Mouse (Mus musculus) embryonic facial prominence, embryonic 14.5 days (tissue): ENCODE measurements around the gene Atf3. TPM values are rescaled to one million over a fixed set of nuclear protein-coding genes. Genes with fewer than 3 reads are reported as not detected.

Source experiments
- ATAC-seq: fragments of 200-750 bp; cut with Nextera tagmentation; 2 replicates; pipeline ENCODE4 v1.8.0; 2017; ENCODE audit warnings: low read depth, moderate number of reproducible peaks, moderate TSS enrichment
- DNase-seq: peaks from one replicate; pipeline ENCODE4 v3.0.0-alpha.2; 2015; ENCODE audit warnings: low spot score
- H3K27ac ChIP-seq: fragments of 300-500 bp; sonication (generic); replicated peaks from 2 replicates; pipeline ENCODE4 v1.5.1; 2014; ENCODE audit warnings: low read depth, mild to moderate bottlenecking, low read length, moderate library complexity
- H3K27me3 ChIP-seq: fragments of 300-500 bp; sonication (generic); replicated peaks from 2 replicates; pipeline ENCODE4 v1.6.1; 2014; ENCODE audit warnings: low read length; ENCODE audit not compliant: control insufficient read depth, insufficient read depth
- H3K36me3 ChIP-seq: fragments of 300-500 bp; sonication (generic); 2 replicates; pipeline ENCODE4 v1.6.1; 2014; ENCODE audit warnings: low read length, mixed read lengths; ENCODE audit not compliant: control insufficient read depth, insufficient read depth
- H3K4me1 ChIP-seq: fragments of 300-500 bp; sonication (generic); 2 replicates; pipeline ENCODE4 v1.6.1; 2014; ENCODE audit warnings: antibody characterized with exemption, low read length; ENCODE audit not compliant: control insufficient read depth, insufficient read depth
- H3K4me2 ChIP-seq: fragments of 300-500 bp; sonication (generic); 2 replicates; pipeline ENCODE4 v1.6.1; 2014; ENCODE audit warnings: low read depth, mild to moderate bottlenecking, low read length, moderate library complexity, mixed read lengths
- H3K4me3 ChIP-seq: fragments of 300-500 bp; sonication (generic); 2 replicates; pipeline ENCODE4 v1.5.1; 2014; ENCODE audit warnings: low read depth, mild to moderate bottlenecking, low read length
- H3K9ac ChIP-seq: fragments of 300-500 bp; sonication (generic); 2 replicates; pipeline ENCODE4 v1.6.1; 2014; ENCODE audit warnings: low read depth, mild to moderate bottlenecking, low read length, moderate library complexity, mixed read lengths
- H3K9me3 ChIP-seq: fragments of 300-500 bp; sonication (generic); 2 replicates; pipeline ENCODE4 v1.6.1; 2016; ENCODE audit warnings: low read length; ENCODE audit not compliant: control insufficient read depth
- WGBS: fragments of 180-500 bp; shearing (Covaris S2); extraction: QIAGEN DNeasy Blood & Tissue Kit; methylation state at CpG from one replicate; pipeline ENCODE4 v1.1.7; 2014; 5-methylcytosine and 5-hydroxymethylcytosine counted together
- polyA plus RNA-seq: library from polyadenylated mRNA; unstranded; fragments of >200 nt; fragmentation: Nextera tagmentation; extraction: Ambion mirVana; gene quantifications from 2 replicates; pipeline ENCODE4 v1.2.1, GENCODE M21; 2014

Atf3 gene
- polyA plus RNA-seq, 1 experiment from 2014 or later, result 4.3 TPM

- DNase-seq, result peak; percentile 51
Measured at GRCm38 (mm10) chr1:191193657-191194424, 24.0 kb downstream of the Atf3 start.

GRCm38 (mm10) chr1:191192751-191193150 is 25.1 kb downstream of the Atf3 start:
- Histone ChIP-seq H3K27me3 (peaks cover 5% of the 10 kb centered on the region), H3K27ac (no peak overlapping the region), H3K4me1 (no peaks in the 10 kb centered on the region), H3K9me3 (no peaks in the 10 kb centered on the region), H3K36me3 (no peaks in the 10 kb centered on the region), H3K4me3 (no peak overlapping the region), H3K9ac (no peak overlapping the region), H3K4me2 (no peak overlapping the region)
- 79% methylated on average over 6 of the region's 6 CpGs for WGBS
- ATAC-seq, result no peak
- no peak for DNase-seq

More at GRCm38 (mm10) chr1:191193657-191194424, 24.0 kb downstream of the Atf3 start:
- Histone ChIP-seq H3K4me1 (no peaks in the 10 kb centered on the region), H3K27me3 (no peaks in the 10 kb centered on the region; the same call in 1 of the 2 replicates), H3K4me2 (no peak overlapping the region), H3K4me3 (no peak overlapping the region), H3K27ac (no peak overlapping the region), H3K9ac (no peak overlapping the region), H3K9me3 (no peaks in the 10 kb centered on the region), H3K36me3 (no peaks in the 10 kb centered on the region)
- 41% methylated on average over 14 of the region's 14 CpGs for WGBS
- ATAC-seq, result peak; percentile 38; the same call in 1 of the 2 replicates

GRCm38 (mm10) chr1:191192213-191192612 is 25.6 kb downstream of the Atf3 start:
- H3K36me3 ChIP-seq, result no peaks in the 10 kb centered on the region
- no peak overlapping the region for H3K4me2 ChIP-seq
- no peaks in the 10 kb centered on the region for H3K4me1 ChIP-seq
- no peak overlapping the region for H3K9ac ChIP-seq
- no peak overlapping the region for H3K27ac ChIP-seq
- ATAC-seq (peak; percentile 63; the same call in 1 of the 2 replicates), DNase-seq (peak; percentile 76)
- 40% methylated on average over 6 of the region's 6 CpGs for WGBS
- H3K4me3 ChIP-seq, result no peak overlapping the region
- peaks cover 8% of the 10 kb centered on the region for H3K27me3 ChIP-seq
- H3K9me3 ChIP-seq, result no peaks in the 10 kb centered on the region

- Histone ChIP-seq H3K36me3 (no peaks in the 10 kb centered on the region), H3K9me3 (no peaks in the 10 kb centered on the region), H3K9ac (no peak overlapping the region), H3K4me2 (no peak overlapping the region), H3K4me3 (no peak overlapping the region), H3K27me3 (peaks cover 32% of the 10 kb centered on the region), H3K27ac (no peak overlapping the region), H3K4me1 (peaks cover 11% of the 10 kb centered on the region)
- 43% methylated on average over 6 of the region's 6 CpGs for WGBS
- ATAC-seq (no peak), DNase-seq (no peak)
Measured at GRCm38 (mm10) chr1:191189671-191190372, 28.0 kb downstream of the Atf3 start.

- no peaks in the 10 kb centered on the region for H3K9me3 ChIP-seq
- DNase-seq (peak; percentile 51), ATAC-seq (no peak)
- H3K27me3 ChIP-seq, result peaks cover 51% of the 10 kb centered on the region
- no peak overlapping the region for H3K4me3 ChIP-seq
- no peaks in the 10 kb centered on the region for H3K36me3 ChIP-seq
- 10% methylated on average over 7 of the region's 7 CpGs for WGBS
- H3K9ac ChIP-seq, result no peak overlapping the region
- peaks cover 20% of the 10 kb centered on the region for H3K4me1 ChIP-seq
- no peak overlapping the region for H3K27ac ChIP-seq
- H3K4me2 ChIP-seq, result peak overlapping the region; percentile 100
Measured at GRCm38 (mm10) chr1:191186386-191186770, 31.5 kb downstream of the Atf3 start.

- Histone ChIP-seq H3K9me3 (no peaks in the 10 kb centered on the region), H3K9ac (peak overlapping the region; percentile 11; the same call in 1 of the 2 replicates), H3K27ac (no peak overlapping the region), H3K27me3 (peaks cover 56% of the 10 kb centered on the region), H3K4me1 (peaks cover 25% of the 10 kb centered on the region), H3K4me3 (peak overlapping the region; percentile 63), H3K36me3 (no peaks in the 10 kb centered on the region), H3K4me2 (peak overlapping the region; percentile 100)
- DNase-seq (peak; percentile 43), ATAC-seq (no peak)
- under 1% methylated on average over 16 of the region's 16 CpGs for WGBS
Measured at GRCm38 (mm10) chr1:191185761-191186385, 32.0 kb downstream of the Atf3 start.

- H3K4me3 ChIP-seq, result peak overlapping the region; percentile 63
- no peaks in the 10 kb centered on the region for H3K9me3 ChIP-seq
- no peak for ATAC-seq
- peaks cover 58% of the 10 kb centered on the region for H3K27me3 ChIP-seq
- 2% methylated on average over 21 of the region's 22 CpGs for WGBS
- peak overlapping the region; percentile 100 for H3K4me2 ChIP-seq
- peak; percentile 35 for DNase-seq
- H3K4me1 ChIP-seq, result peaks cover 25% of the 10 kb centered on the region
- no peaks in the 10 kb centered on the region for H3K36me3 ChIP-seq
- peak overlapping the region; percentile 31; the same call in 1 of the 2 replicates for H3K9ac ChIP-seq
- H3K27ac ChIP-seq, result no peak overlapping the region
Measured at GRCm38 (mm10) chr1:191184841-191185251, 33.0 kb downstream of the Atf3 start.

- DNase-seq (peak; percentile 65), ATAC-seq (no peak)
- Histone ChIP-seq H3K27ac (no peak overlapping the region), H3K36me3 (no peaks in the 10 kb centered on the region), H3K4me1 (peaks cover 25% of the 10 kb centered on the region), H3K27me3 (peaks cover 58% of the 10 kb centered on the region), H3K9ac (peak overlapping the region; percentile 67), H3K4me3 (peak overlapping the region; percentile 63), H3K9me3 (no peaks in the 10 kb centered on the region), H3K4me2 (peak overlapping the region; percentile 100)
- WGBS, result 2% methylated on average over 42 of the region's 42 CpGs
Measured at GRCm38 (mm10) chr1:191184066-191184815, 33.6 kb downstream of the Atf3 start.
